Mouse (Mus musculus): Measurements from ENCODE around the gene Pigv.

DNA sequence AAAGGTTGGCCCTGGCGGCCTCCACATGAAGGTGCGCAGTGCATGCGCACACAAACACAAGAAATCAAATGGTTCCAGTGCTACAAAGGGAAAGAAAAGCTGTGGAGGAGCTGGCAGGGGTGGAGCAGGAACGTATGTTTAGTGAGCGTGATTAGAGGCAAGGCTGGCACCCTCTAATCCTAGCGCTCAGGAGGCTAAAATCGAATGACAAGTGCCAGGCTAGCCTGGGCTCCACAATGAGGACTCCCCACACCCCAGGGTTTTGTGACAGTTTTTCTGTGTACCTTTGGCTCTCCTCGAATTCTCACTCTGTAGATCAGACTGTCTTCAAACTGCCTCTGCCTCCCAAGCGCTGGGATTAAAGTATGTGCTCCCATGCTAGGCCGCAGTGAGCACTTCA, 19.7 kb downstream of the Pigv start:
- TF ChIP-seq USF1 (IDR thresholded peaks at IDR 0.05; ENCODE audit: low read depth) (no peak), POLR2A (IDR thresholded peaks at IDR 0.05; ENCODE audit: insufficient read length, low read depth) (no peak), E2F4 (IDR thresholded peaks at IDR 0.05; ENCODE audit: insufficient read depth) (no peak)
